Mouse (Mus musculus) lung, postnatal 0 days (tissue): ENCODE data around the gene Kdm2b. TPM values are rescaled to one million over a fixed set of nuclear protein-coding genes. Genes with fewer than 3 reads are reported as not detected.
"Not testable (repeated sequence)": the region's sequence is repeated elsewhere in the genome, so short reads cannot be mapped to it uniquely, and the experiment has no call there.

Experiments used
- ATAC-seq: fragments of 200-750 bp; cut with Nextera tagmentation; 2 replicates; pipeline ENCODE4 v1.8.0; 2017; ENCODE audit warnings: moderate library complexity
- DNase-seq: peaks from one replicate; pipeline ENCODE4 v3.0.0-alpha.2; 2016; ENCODE audit warnings: low spot score
- H3K27ac ChIP-seq: fragments of 300-500 bp; sonication (generic); 2 replicates; pipeline ENCODE4 v1.5.1; 2014; ENCODE audit warnings: antibody characterized with exemption, mild to moderate bottlenecking, low read length, mixed read lengths
- H3K27me3 ChIP-seq: fragments of 300-500 bp; sonication (generic); replicated peaks from 2 replicates; pipeline ENCODE4 v1.6.1; 2014; ENCODE audit warnings: low read length, mixed read lengths; ENCODE audit not compliant: insufficient read depth
- H3K36me3 ChIP-seq: fragments of 300-500 bp; sonication (generic); 2 replicates; pipeline ENCODE4 v1.6.1; 2014; ENCODE audit warnings: low read length, mixed read lengths; ENCODE audit not compliant: insufficient read depth
- H3K4me1 ChIP-seq: fragments of 300-500 bp; sonication (generic); 2 replicates; pipeline ENCODE4 v1.6.1; 2014; ENCODE audit warnings: antibody characterized with exemption, low read depth, low read length, mixed read lengths; ENCODE audit not compliant: insufficient read depth
- H3K4me2 ChIP-seq: fragments of 300-500 bp; sonication (generic); replicated peaks from 2 replicates; pipeline ENCODE4 v1.6.1; 2014; ENCODE audit warnings: low read depth, mild to moderate bottlenecking, low read length, moderate library complexity, mixed read lengths
- H3K4me3 ChIP-seq: fragments of 300-500 bp; sonication (generic); 2 replicates; pipeline ENCODE4 v1.5.1; 2014; ENCODE audit warnings: low read depth, low read length
- H3K9ac ChIP-seq: fragments of 300-500 bp; sonication (generic); replicated peaks from 2 replicates; pipeline ENCODE4 v1.6.1; 2014; ENCODE audit warnings: low read depth, mild to moderate bottlenecking
- H3K9me3 ChIP-seq: fragments of 300-500 bp; sonication (generic); 2 replicates; pipeline ENCODE4 v1.6.1; 2016; ENCODE audit warnings: low read length, mixed read lengths
- CTCF ChIP-seq: IDR thresholded peaks from 2 replicates; pipeline ENCODE4 v1.5.1; 2016; ENCODE audit warnings: antibody characterized with exemption, mild to moderate bottlenecking
- EP300 ChIP-seq: IDR thresholded peaks from 2 replicates; pipeline ENCODE4 v1.6.1; 2016; ENCODE audit warnings: antibody characterized with exemption, mild to moderate bottlenecking, control low read depth
- WGBS: fragments of 180-500 bp; shearing (Covaris S2); extraction: QIAGEN DNeasy Blood & Tissue Kit; methylation state at CpG from one replicate; pipeline ENCODE4 v1.1.7; 2014; 5-methylcytosine and 5-hydroxymethylcytosine counted together
- polyA plus RNA-seq: library from polyadenylated mRNA; unstranded; fragments of >200 nt; fragmentation: Nextera tagmentation; extraction: Ambion mirVana; gene quantifications from 2 replicates; pipeline ENCODE4 v1.2.1, GENCODE M21; 2015

Kdm2b gene
- polyA plus RNA-seq, 1 experiment from 2014 or later, result 12.2 TPM

DNA sequence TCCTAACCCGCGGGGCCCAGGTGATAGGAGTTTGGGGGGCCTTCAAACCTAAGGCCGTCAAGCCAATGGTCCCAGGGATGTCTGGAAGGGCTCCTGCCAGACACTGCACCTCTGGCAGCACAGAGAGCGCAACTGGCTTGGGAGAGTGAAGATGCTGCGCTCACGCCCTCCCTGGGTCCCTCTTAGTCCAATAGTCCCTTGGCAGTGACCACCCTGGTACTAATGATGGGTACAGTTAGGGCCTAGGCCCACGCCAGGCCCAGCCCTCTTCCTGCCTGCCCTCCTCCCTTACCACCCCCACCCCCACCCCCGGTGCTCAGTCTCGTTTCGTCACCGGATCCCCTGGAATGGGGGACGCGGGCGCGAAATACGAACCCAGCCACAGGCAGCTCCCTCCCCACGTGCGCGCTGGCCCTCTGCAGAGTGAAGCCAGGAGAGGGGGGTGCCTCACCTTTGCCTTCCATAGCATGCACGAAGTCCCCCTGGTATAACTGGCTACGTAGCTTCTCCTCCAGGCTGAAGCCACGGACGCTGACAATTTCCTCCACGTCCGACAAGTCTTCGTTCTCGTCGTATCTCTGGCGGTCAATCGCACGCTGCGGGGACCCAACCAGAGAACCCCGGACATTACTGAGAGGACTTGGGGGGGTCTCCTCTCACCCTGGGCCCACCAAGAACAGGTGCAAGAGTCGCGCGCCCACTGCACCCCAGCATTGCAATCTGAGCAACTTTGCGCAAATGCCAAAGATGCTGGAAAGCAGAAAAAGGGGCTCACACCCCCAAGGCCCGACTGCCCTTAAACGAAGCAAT lies 2.2 kb downstream of the Kdm2b start:
- peak overlapping the region; percentile 70 for H3K4me3 ChIP-seq
- WGBS, result 5% methylated on average over 35 of the region's 39 CpGs
- DNase-seq (peak; percentile 27), ATAC-seq (peak; percentile 34)
- H3K27ac ChIP-seq, result no peak overlapping the region
- peak overlapping the region; percentile 63 for H3K9ac ChIP-seq
- no peaks in the 10 kb centered on the region for H3K27me3 ChIP-seq
- no peaks in the 10 kb centered on the region for H3K36me3 ChIP-seq
- H3K4me2 ChIP-seq, result peak overlapping the region; percentile 99
- TF ChIP-seq EP300, result no peak
- no peak for TF ChIP-seq CTCF
- peaks cover 8% of the 10 kb centered on the region; the same call in 1 of the 2 replicates for H3K4me1 ChIP-seq
- H3K9me3 ChIP-seq, result no peaks in the 10 kb centered on the region

DNA sequence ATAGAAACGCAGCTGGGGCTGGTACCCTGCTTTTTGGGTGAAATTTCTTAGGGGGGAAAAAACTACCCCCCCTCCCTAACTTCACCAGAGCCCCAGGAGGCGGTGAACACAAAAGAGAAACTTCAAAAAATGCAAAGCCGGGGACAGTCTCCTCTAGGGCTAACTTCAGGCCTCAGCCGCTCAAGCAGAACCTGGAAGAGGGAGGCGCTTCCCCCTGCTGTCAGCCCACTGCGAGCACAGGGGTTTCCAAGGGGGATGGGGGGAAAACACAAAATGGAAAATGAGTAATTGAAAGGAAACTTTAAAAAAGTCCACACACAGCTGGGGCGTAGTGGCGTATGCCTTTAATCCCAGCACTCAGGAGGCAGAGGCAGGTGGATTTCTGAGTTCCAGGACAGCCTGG lies 3.5 kb downstream of the Kdm2b start:
- no peak for DNase-seq
- Histone ChIP-seq H3K27me3 (no peaks in the 10 kb centered on the region), H3K9me3 (no peaks in the 10 kb centered on the region), H3K4me3 (no peak overlapping the region), H3K27ac (no peak overlapping the region), H3K36me3 (no peaks in the 10 kb centered on the region), H3K4me2 (no peak overlapping the region), H3K9ac (no peak overlapping the region), H3K4me1 (peaks cover 8% of the 10 kb centered on the region; the same call in 1 of the 2 replicates)
- TF ChIP-seq EP300 (no peak), CTCF (no peak)
- no peak for ATAC-seq
- WGBS, result 75% methylated on average over 8 of the region's 8 CpGs

DNA sequence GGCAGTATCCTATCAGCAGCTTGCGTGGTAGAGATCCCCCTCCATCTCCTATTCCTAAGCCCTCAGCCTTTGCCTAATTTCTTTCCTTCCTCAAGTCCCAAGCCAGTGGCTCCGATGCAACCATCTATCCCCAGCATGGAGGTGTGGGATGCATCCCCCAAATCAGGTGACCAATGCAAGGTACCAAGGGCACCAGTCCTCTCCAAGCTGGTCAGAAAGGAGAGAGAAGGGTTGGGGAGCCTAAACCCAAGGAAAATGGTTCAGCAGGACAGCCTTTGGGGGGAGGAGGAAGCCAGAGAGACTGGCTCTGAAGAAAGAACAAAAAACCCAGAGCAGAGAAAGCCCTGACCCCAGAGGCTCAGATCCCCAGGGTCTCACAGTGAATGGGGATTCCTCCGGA lies 4.3 kb downstream of the Kdm2b start:
- Histone ChIP-seq H3K4me1 (peaks cover 6% of the 10 kb centered on the region; the same call in 1 of the 2 replicates), H3K9me3 (no peaks in the 10 kb centered on the region), H3K4me3 (no peak overlapping the region), H3K9ac (no peak overlapping the region), H3K27ac (no peak overlapping the region), H3K27me3 (no peaks in the 10 kb centered on the region), H3K4me2 (no peak overlapping the region), H3K36me3 (no peaks in the 10 kb centered on the region)
- no peak for ATAC-seq
- 81% methylated on average over 3 of the region's 3 CpGs for WGBS
- no peak for TF ChIP-seq EP300
- TF ChIP-seq CTCF, result no peak
- no peak for DNase-seq

DNA sequence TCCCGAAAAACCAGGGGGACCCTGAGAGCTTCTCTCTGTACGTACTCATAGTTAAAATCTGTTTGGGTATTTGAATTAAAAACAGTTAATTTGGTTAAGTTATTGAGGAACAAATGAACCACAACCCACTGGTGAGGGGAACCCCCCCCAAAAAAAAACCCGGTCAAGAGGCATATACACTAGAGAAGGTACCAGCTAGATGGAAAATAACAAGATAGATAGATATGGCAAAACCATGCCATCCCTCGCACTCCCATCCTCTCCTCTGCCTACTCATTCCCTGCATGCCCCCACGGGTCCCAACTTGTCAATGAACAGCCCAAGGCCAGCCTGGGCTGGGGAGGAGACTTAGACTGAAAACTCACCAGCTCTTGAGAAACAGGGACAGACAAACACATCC lies 5.1 kb downstream of the Kdm2b start:
- 89% methylated on average over 5 of the region's 5 CpGs for WGBS
- Histone ChIP-seq H3K4me2 (no peak overlapping the region), H3K9me3 (no peaks in the 10 kb centered on the region), H3K4me3 (no peak overlapping the region), H3K36me3 (no peaks in the 10 kb centered on the region), H3K27ac (no peak overlapping the region), H3K27me3 (no peaks in the 10 kb centered on the region), H3K9ac (no peak overlapping the region), H3K4me1 (0 out of 2 replicates have a peak, but pooled peaks cover 5% of the 10 kb centered on the region)
- ATAC-seq (no peak), DNase-seq (no peak)
- TF ChIP-seq CTCF (no peak), EP300 (no peak)

DNA sequence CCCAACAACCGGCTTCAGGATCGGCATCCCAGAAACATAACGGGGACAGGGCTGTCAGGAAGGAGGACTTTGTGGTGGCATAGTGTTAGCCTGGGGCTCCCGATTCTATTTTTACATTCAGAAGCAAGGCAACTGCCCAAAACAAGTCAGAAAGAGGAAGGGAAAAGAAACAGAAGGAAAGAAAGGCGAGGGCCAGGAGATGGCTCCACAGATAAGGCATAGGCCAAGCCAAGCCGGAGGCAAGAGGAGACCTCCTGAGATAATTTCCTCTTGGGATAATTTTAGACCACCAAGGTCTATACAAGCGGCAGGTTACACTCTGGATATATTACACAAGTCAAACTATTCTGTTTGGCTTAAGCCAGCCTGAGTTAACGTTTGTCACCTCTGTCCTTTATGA lies 10.7 kb downstream of the Kdm2b start:
- Histone ChIP-seq H3K27ac (no peak overlapping the region), H3K4me1 (no peaks in the 10 kb centered on the region), H3K9ac (no peak overlapping the region), H3K27me3 (no peaks in the 10 kb centered on the region), H3K4me2 (no peak overlapping the region), H3K36me3 (no peaks in the 10 kb centered on the region), H3K9me3 (no peaks in the 10 kb centered on the region), H3K4me3 (no peak overlapping the region)
- no peak for ATAC-seq
- DNase-seq, result no peak
- TF ChIP-seq CTCF (no peak), EP300 (no peak)
- 64% methylated on average over 8 of the region's 8 CpGs for WGBS

DNA sequence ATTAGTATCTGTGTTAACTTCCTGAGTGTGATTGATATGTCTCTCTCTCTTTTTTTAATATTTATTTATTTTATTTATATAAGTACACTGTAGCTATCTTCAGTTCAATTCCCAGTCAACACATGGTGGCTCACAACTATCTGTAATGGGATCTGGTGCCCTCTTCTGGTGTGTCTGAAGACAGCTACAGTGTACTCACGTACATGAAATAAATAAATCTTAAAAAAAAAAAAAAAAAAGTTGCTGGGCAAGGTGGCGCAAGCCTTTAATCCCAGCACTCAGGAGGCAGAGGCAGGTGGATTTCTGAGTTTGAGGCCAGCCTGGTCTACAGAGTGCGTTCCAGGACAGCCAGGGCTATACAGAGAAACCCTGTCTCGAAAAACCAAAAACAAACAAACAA lies 14.9 kb downstream of the Kdm2b start:
- WGBS, result 87% methylated on average over 4 of the region's 4 CpGs
- not testable (repeated sequence) for H3K4me3 ChIP-seq, H3K27me3 ChIP-seq, ATAC-seq, DNase-seq, H3K4me1 ChIP-seq, H3K27ac ChIP-seq, H3K4me2 ChIP-seq, H3K9ac ChIP-seq, H3K9me3 ChIP-seq, H3K36me3 ChIP-seq
